Mouse (Mus musculus) olfactory bulb, adult 2 months (tissue): Measurements from ENCODE around the gene Grid2. TPM values are rescaled to one million over a fixed set of nuclear protein-coding genes. Genes with fewer than 3 reads are reported as not detected.

ENCODE experiments used
- H3K27ac ChIP-seq: fragments of 200-500 bp; 2 replicates; pipeline ENCODE4 v1.5.1; 2012; ENCODE audit warnings: low read depth, low read length; ENCODE audit not compliant: insufficient read depth
- H3K4me1 ChIP-seq: fragments of 200-500 bp; 2 replicates; pipeline ENCODE4 v1.6.1; 2012; ENCODE audit warnings: low read length; ENCODE audit not compliant: control insufficient read depth, insufficient read depth
- H3K4me3 ChIP-seq: fragments of 200-500 bp; 2 replicates; pipeline ENCODE4 v1.5.1; 2012; ENCODE audit warnings: mild to moderate bottlenecking, low read depth, low read length, moderate library complexity; ENCODE audit not compliant: insufficient read depth
- CTCF ChIP-seq: fragments of 200-500 bp; IDR thresholded peaks from 2 replicates; pipeline ENCODE4 v1.5.1; 2012; ENCODE audit warnings: low read depth, mild to moderate bottlenecking, low read length, moderate library complexity; ENCODE audit not compliant: insufficient read depth
- POLR2A ChIP-seq: fragments of 200-500 bp; IDR thresholded peaks from 2 replicates; pipeline ENCODE4 v1.6.1; 2012; ENCODE audit warnings: mild to moderate bottlenecking, low read depth, low read length, moderate library complexity; ENCODE audit not compliant: insufficient read depth
- whole genome bisulfite sequencing: fragments of 180-500 bp; shearing (Covaris S2); methylation state at CpG from one replicate; pipeline ENCODE4 v1.1.7; 2018; 5-methylcytosine and 5-hydroxymethylcytosine counted together
- polyA plus RNA-seq: library from polyadenylated mRNA; stranded (reverse); fragments of >200 nt; gene quantifications from 2 replicates; pipeline ENCODE4 v1.2.4, GENCODE M21; 2012; ENCODE audit warnings: low replicate concordance; ENCODE audit not compliant: missing spikeins, insufficient read depth, insufficient read length

Grid2 gene
- polyA plus RNA-seq, 1 experiment = not detected

DNA sequence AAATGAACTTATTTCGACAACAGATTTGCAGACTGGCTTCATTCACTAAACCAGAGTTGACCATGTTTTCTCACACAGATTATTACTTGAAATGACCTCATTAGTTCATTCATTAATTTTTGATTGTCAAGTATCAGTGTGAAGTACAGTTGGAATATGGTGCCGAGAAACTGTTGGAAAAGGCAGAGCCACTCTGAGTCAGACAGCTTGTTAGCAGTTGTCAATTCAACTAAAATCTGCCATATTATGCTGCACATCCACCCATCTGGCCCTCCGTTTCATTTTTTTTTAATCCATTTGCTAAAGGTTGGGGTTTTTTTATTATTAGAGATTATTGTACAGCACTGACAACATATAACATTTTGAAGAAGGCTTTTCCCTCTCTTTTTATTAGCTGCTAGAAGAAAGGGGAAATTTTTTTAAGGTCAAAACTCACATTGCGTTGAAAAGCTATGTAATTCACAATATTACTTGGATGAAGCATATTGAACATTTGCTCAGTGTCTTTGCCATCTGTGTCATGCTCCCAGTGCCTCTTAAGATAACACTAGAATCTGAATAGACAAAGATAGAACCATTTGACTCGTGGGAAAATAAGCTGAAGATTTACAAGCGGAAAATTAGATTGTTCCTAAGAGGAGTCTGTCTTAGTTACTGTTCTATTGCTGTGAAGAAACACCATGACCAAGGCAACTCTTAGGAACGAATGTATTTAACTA lies 1333.0 kb downstream of the Grid2 start:
- Histone ChIP-seq H3K4me1 (no peaks in the 10 kb centered on the region), H3K4me3 (no peak overlapping the region), H3K27ac (no peak overlapping the region)
- TF ChIP-seq CTCF = no peak
- TF ChIP-seq POLR2A = no peak
- WGBS = 89% methylated on average over 7 of the region's 7 CpGs

DNA sequence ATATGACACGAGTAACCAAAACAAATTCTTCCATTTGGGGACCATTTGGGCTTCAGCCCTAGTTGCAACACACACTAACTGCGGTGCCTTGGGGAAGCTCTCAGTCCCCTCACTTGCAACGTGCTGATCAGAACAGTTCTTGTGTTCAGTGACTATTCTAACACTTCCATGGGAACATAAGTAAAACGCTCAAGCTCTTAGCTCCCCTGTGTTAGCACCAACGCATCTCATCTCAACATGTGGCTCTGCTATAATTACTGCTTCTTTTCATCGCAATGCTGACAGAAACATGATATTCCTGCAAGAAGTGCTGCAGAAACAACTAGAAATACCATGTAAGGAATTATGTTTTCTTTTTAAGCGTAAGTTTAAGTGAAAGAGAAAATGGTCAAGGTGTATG lies 1340.6 kb downstream of the Grid2 start:
- TF ChIP-seq CTCF (no peak), POLR2A (no peak)
- H3K4me1 ChIP-seq = no peaks in the 10 kb centered on the region
- 59% methylated on average over 7 of the region's 7 CpGs for WGBS
- H3K27ac ChIP-seq = no peak overlapping the region
- no peak overlapping the region for H3K4me3 ChIP-seq

- Histone ChIP-seq H3K4me3 (no peak overlapping the region), H3K27ac (no peak overlapping the region), H3K4me1 (no peaks in the 10 kb centered on the region)
- TF ChIP-seq POLR2A (no peak), CTCF (no peak)
- 72% methylated on average over 2 of the region's 2 CpGs for WGBS
Measured at GRCm38 (mm10) chr6:64596835-64597234, 1341.2 kb downstream of the Grid2 start.

DNA sequence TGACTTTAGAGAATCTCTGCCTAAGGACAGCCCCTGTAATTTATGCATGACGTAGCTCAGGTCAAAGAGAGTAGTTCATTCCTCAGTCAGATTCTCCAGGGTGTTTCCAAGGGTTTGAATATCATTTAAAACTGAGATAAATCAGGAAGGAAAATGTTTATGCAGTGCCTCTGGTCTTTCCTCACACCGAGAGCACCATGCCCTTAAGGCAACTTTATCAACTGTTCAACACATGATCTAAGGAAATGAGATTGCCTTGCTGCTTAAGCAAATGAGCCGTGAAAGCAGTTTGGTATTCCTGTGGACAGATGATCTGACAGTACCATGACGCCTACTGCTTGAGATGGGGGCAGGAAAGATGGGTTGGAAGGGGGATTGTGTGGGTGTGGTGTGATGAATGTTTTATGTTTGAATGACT lies 1342.5 kb downstream of the Grid2 start:
- Histone ChIP-seq H3K4me1 (no peaks in the 10 kb centered on the region), H3K4me3 (no peak overlapping the region), H3K27ac (no peak overlapping the region)
- TF ChIP-seq CTCF (no peak), POLR2A (no peak)
- WGBS = 65% methylated on average over 4 of the region's 4 CpGs

DNA sequence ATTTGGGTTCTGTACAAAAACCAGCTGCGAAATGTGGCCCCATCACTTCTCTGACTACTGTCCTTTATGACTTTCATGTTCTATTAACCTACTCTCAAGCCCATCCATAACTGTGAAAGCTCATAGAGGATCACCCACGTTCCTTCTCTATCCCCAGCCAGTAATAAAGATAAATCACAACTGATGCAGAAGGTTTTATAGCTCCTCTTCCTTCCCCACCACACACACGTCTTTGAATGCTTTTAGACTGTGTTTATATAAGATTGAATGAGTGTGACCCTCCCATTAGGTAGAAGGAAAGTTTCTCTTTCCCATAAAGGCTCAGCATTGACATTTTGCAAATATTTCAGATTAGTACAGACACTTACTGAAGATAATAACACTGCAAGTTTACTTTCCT lies 1350.1 kb downstream of the Grid2 start:
- H3K4me3 ChIP-seq = no peak overlapping the region
- WGBS = 84% methylated on average over 3 of the region's 3 CpGs
- TF ChIP-seq POLR2A (no peak), CTCF (no peak)
- no peak overlapping the region for H3K27ac ChIP-seq
- no peaks in the 10 kb centered on the region for H3K4me1 ChIP-seq

DNA sequence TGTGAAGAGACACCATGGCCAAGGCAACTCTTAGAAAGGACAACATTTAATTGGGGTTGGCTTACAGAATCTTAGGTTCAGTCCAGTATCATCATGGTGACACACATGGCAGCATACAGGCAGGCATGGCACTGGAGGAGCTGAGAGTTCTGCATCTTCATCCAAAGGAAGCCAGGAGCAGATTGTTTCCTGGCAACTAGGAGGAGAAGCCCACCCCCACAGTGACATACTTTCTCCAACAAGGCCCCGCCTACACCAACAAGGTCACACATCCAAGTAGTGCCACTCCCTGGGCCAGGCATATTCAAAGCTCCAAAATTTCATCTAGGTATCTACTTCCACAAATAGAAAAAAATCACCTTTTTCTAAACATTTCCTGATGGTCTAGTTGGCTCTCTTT lies 1351.4 kb downstream of the Grid2 start:
- no peak overlapping the region for H3K27ac ChIP-seq
- 91% methylated on average over 1 of the region's 1 CpGs for WGBS

DNA sequence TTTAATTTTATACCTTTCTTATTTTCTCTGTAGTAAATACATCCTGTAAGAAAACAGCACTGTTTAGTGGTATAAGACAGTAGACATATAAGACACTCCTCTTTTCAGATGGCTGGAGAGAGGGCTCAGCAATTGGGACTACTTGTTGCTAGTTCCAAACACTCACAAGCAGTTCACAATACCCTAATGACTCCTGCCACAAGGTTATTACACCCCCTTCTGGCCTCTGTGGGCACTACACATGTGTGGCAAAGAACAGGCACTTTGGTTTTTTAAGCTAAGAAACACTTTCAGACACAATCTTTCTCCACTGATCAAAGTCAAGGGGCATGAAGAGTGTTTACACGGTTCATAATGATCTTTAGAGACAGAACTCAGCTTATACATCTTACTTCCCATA lies 1352.3 kb downstream of the Grid2 start:
- Histone ChIP-seq H3K4me3 (no peak overlapping the region), H3K27ac (no peak overlapping the region), H3K4me1 (no peaks in the 10 kb centered on the region)
- WGBS = 20% methylated on average over 1 of the region's 1 CpGs
- no peak for TF ChIP-seq CTCF
- TF ChIP-seq POLR2A = no peak

More for the DNA sequence above, 1351.4 kb downstream of the Grid2 start:
- TF ChIP-seq POLR2A (no peak), CTCF (no peak)
- Histone ChIP-seq H3K4me1 (no peaks in the 10 kb centered on the region), H3K4me3 (no peak overlapping the region)

- H3K4me3 ChIP-seq = no peak overlapping the region
- H3K4me1 ChIP-seq = no peaks in the 10 kb centered on the region
- WGBS = 59% methylated on average over 4 of the region's 4 CpGs
- no peak for TF ChIP-seq CTCF
- no peak for TF ChIP-seq POLR2A
- H3K27ac ChIP-seq = no peak overlapping the region
Measured at GRCm38 (mm10) chr6:64616843-64617242, 1361.2 kb downstream of the Grid2 start.

GRCm38 (mm10) chr6:64617417-64618135 lies 1361.9 kb downstream of the Grid2 start:
- H3K4me1 ChIP-seq = no peaks in the 10 kb centered on the region
- 42% methylated on average over 8 of the region's 8 CpGs for WGBS
- H3K27ac ChIP-seq = no peak overlapping the region
- no peak overlapping the region for H3K4me3 ChIP-seq
- TF ChIP-seq CTCF (no peak), POLR2A (no peak)

DNA sequence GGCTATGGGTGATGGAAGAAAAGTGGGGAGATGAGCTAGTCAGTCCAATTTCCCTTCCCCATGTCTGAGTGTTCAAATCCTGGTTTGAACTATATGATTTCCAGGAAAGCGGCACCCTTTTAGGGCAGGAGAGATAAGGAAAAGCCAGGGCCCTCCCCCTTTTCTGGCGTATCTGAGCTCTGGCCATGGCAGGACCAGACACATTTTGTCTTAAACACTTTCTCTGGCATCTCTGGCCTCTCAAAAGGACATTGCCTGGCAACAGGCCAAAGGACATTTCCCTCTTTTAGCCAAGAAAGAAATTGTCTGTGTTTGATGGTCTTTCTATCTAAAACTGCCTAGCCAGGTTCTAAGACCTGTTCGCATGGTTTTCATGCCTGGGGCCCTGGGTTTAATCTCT lies 1367.7 kb downstream of the Grid2 start:
- H3K4me1 ChIP-seq = no peaks in the 10 kb centered on the region
- TF ChIP-seq CTCF (no peak), POLR2A (no peak)
- H3K27ac ChIP-seq = no peak overlapping the region
- WGBS = 57% methylated on average over 3 of the region's 3 CpGs
- no peak overlapping the region for H3K4me3 ChIP-seq
